ENCODE assay signal across 8 mouse cellular contexts in genomic region chr12:73123093-73124041, GRCm38 (mm10). TPM values are rescaled to one million over a fixed set of nuclear protein-coding genes. Genes with fewer than 3 reads are reported as not detected.
DNase-seq lines count a peak whose midpoint lies in the region; ATAC-seq and TF ChIP-seq lines count a peak whose summit lies in the region.

Gene Mnat1, plus strand, starts transcription at chr12:73123717.

- H3K9me3 ChIP-seq in heart, embryonic 15.5 days (replicated peaks), result no peaks in the 10 kb centered on the region
- no peaks in the 10 kb centered on the region for H3K9me3 ChIP-seq in liver, embryonic 14.5 days (ENCODE audit: control insufficient read depth, low read length)
- H3K9me3 ChIP-seq in neural tube, embryonic 11.5 days (ENCODE audit: control insufficient read depth, low read length), result no peaks in the 10 kb centered on the region
- no peaks in the 10 kb centered on the region for H3K9me3 ChIP-seq in stomach, postnatal 0 days (ENCODE audit: control insufficient read depth, low read length)

- H3K36me3 ChIP-seq in heart, embryonic 15.5 days, result no peaks in the 10 kb centered on the region
- H3K36me3 ChIP-seq in liver, embryonic 14.5 days (replicated peaks; ENCODE audit: control insufficient read depth, insufficient read depth, low read depth), result no peaks in the 10 kb centered on the region
- H3K36me3 ChIP-seq in neural tube, embryonic 11.5 days (ENCODE audit: control insufficient read depth, insufficient read depth, low read length), result no peaks in the 10 kb centered on the region
- no peaks in the 10 kb centered on the region for H3K36me3 ChIP-seq in stomach, postnatal 0 days (ENCODE audit: control insufficient read depth, insufficient read depth, low read length)

- WGBS in heart, embryonic 15.5 days, result under 1% methylated on average over 23 of the region's 23 CpGs
- WGBS in liver, embryonic 14.5 days (ENCODE audit: insufficient replicate concordance), result 1% methylated on average over 23 of the region's 23 CpGs
- WGBS in neural tube, embryonic 11.5 days, result 1% methylated on average over 23 of the region's 23 CpGs
- 1% methylated on average over 23 of the region's 23 CpGs for WGBS in stomach, postnatal 0 days

- no peak for TF ChIP-seq EP300 in liver, embryonic 14.5 days (IDR thresholded peaks at IDR 0.05; ENCODE audit: low read depth)
- no peak for TF ChIP-seq EP300 in stomach, postnatal 0 days (optimal IDR thresholded peaks at IDR 0.05)

- peaks cover 12% of the 10 kb centered on the region for H3K4me1 ChIP-seq in heart, embryonic 15.5 days (replicated peaks)
- H3K4me1 ChIP-seq in liver, embryonic 14.5 days (replicated peaks; ENCODE audit: control insufficient read depth in 2 of 2, insufficient read depth in 2 of 2, low read length in 1 of 2), result peaks cover 3 to 4% of the 10 kb centered on the region in 2 experiments
- peaks cover 4% of the 10 kb centered on the region; the same call in 1 of the 2 replicates for H3K4me1 ChIP-seq in neural tube, embryonic 11.5 days (ENCODE audit: control insufficient read depth, insufficient read depth, low read length)
- H3K4me1 ChIP-seq in stomach, postnatal 0 days (replicated peaks; ENCODE audit: control insufficient read depth, insufficient read depth), result no peaks in the 10 kb centered on the region

- peak; percentile 79 for ATAC-seq in CD4-positive, CD25-positive, alpha-beta regulatory T cell, adult 4 months
- peak; percentile 58; the same call in 1 of the 2 replicates for ATAC-seq in heart, embryonic 15.5 days (replicated peaks; ENCODE audit: insufficient number of reproducible peaks, insufficient read depth, low FRiP score, low read depth)
- ATAC-seq in liver, embryonic 14.5 days (ENCODE audit: insufficient read depth), result peak; percentile 82
- ATAC-seq in neural tube, embryonic 11.5 days (ENCODE audit: insufficient read depth, low FRiP score, low TSS enrichment), result peak; percentile 45; the same call in 1 of the 2 replicates
- ATAC-seq in stomach, postnatal 0 days (ENCODE audit: low FRiP score, low TSS enrichment), result peak; percentile 80; the same call in 1 of the 2 replicates

- peak within 1 kb of the TSS; percentile 75 for H3K27ac ChIP-seq in heart, embryonic 15.5 days
- no peak within 1 kb of the TSS; the same call in 1 of the 2 replicates for H3K27ac ChIP-seq in liver, embryonic 14.5 days
- no peak within 1 kb of the TSS for H3K27ac ChIP-seq in neural tube, embryonic 11.5 days (ENCODE audit: low read depth, low read length)
- peak within 1 kb of the TSS; percentile 53; the same call in 1 of the 2 replicates for H3K27ac ChIP-seq in stomach, postnatal 0 days (replicated peaks)

- no peak for TF ChIP-seq CTCF in liver, embryonic 14.5 days (IDR thresholded peaks at IDR 0.05; ENCODE audit: low read depth)
- TF ChIP-seq CTCF in stomach, postnatal 0 days (IDR thresholded peaks at IDR 0.05; ENCODE audit: low read depth), result no peak

- H3K9ac ChIP-seq in heart, embryonic 15.5 days, result peak within 1 kb of the TSS; percentile 83
- H3K9ac ChIP-seq in liver, embryonic 14.5 days (replicated peaks), result peak within 1 kb of the TSS; percentile 90
- H3K9ac ChIP-seq in neural tube, embryonic 11.5 days (ENCODE audit: low read length), result peak within 1 kb of the TSS; percentile 79
- H3K9ac ChIP-seq in stomach, postnatal 0 days (ENCODE audit: low read length), result peak within 1 kb of the TSS; percentile 78

- peak within 1 kb of the TSS; percentile 70 for H3K4me2 ChIP-seq in heart, embryonic 15.5 days
- H3K4me2 ChIP-seq in liver, embryonic 14.5 days (ENCODE audit: low read depth), result peak within 1 kb of the TSS; percentile 76
- H3K4me2 ChIP-seq in neural tube, embryonic 11.5 days (ENCODE audit: low read depth), result peak within 1 kb of the TSS; percentile 49
- peak within 1 kb of the TSS; percentile 59 for H3K4me2 ChIP-seq in stomach, postnatal 0 days (replicated peaks; ENCODE audit: low read depth)

- DNase-seq in c-Kit-negative CD71-positive TER-119-positive erythroid progenitor cells, embryonic 14.5 days (ENCODE audit: low read depth, low spot score), result peak; percentile 71
- DNase-seq in fibroblast of lung, adult 2 months (ENCODE audit: low read depth), result peak; percentile 68
- peak; percentile 80 to 83 for DNase-seq in kidney, postnatal 25 days
- peak; percentile 52 to 63 (median 59) for DNase-seq in liver, embryonic 14.5 days (ENCODE audit: low read depth in 3 of 3, low spot score in 3 of 3)
- DNase-seq in neural tube, embryonic 11.5 days (ENCODE audit: low spot score), result peak; percentile 89
- DNase-seq in stomach, postnatal 0 days (ENCODE audit: low spot score), result peak; percentile 85

- H3K27me3 ChIP-seq in heart, embryonic 15.5 days, result no peaks in the 10 kb centered on the region
- 0 out of 2 replicates have a peak, but pooled peaks cover 2% of the 10 kb centered on the region for H3K27me3 ChIP-seq in liver, embryonic 14.5 days (ENCODE audit: control insufficient read depth, insufficient read depth, low read length)
- H3K27me3 ChIP-seq in neural tube, embryonic 11.5 days (ENCODE audit: control insufficient read depth, insufficient read depth, low read length), result no peaks in the 10 kb centered on the region
- H3K27me3 ChIP-seq in stomach, postnatal 0 days (ENCODE audit: control insufficient read depth, insufficient read depth, low read length), result no peaks in the 10 kb centered on the region

- H3K4me3 ChIP-seq in heart, embryonic 15.5 days, result peak within 1 kb of the TSS; percentile 95
- H3K4me3 ChIP-seq in liver, embryonic 14.5 days (ENCODE audit: insufficient read depth in 1 of 2, low read depth in 2 of 2, low read length in 2 of 2), result peak within 1 kb of the TSS; percentile 87 to 91
- peak within 1 kb of the TSS; percentile 74 for H3K4me3 ChIP-seq in neural tube, embryonic 11.5 days (ENCODE audit: low read depth, low read length)
- peak within 1 kb of the TSS; percentile 68 for H3K4me3 ChIP-seq in stomach, postnatal 0 days (ENCODE audit: low read depth, low read length)

RNA-seq across cellular contexts. Expression of gene Mnat1, which starts in this region (rescaled TPM):
- polyA plus RNA-seq in CD4-positive, CD25-positive, alpha-beta regulatory T cell, adult 4 months (2017; shearing (Covaris generic)), result 10 to 100 TPM; 29.4 to 31.4 TPM
- 17.7 and 20.1 TPM in 2 replicates for polyA plus RNA-seq in heart, embryonic 15.5 days (2015; fragmentation: Nextera tagmentation; extraction: Ambion mirVana)
- 4.3 and 6.7 TPM in 2 replicates for polyA plus RNA-seq in liver, embryonic 14.5 days (2012; rRNA removed)
- polyA plus RNA-seq in liver, embryonic 14.5 days (2014; fragmentation: Nextera tagmentation; extraction: Ambion mirVana), result 11.8 and 12.4 TPM in 2 replicates
- polyA plus RNA-seq in neural tube, embryonic 11.5 days (2014; fragmentation: Nextera tagmentation; extraction: Ambion mirVana), result 43.1 and 43.7 TPM in 2 replicates
- polyA plus RNA-seq in stomach, postnatal 0 days (2015; fragmentation: Nextera tagmentation; extraction: Ambion mirVana), result 17.1 and 20.0 TPM in 2 replicates

Comparison
In these comparisons a context has a peak if more than half of its experiments do, and no peak if none do; other contexts are left out.
1. H3K27ac ChIP-seq: peak in heart, embryonic 15.5 days (single experiment) and stomach, postnatal 0 days (single experiment); none in liver, embryonic 14.5 days (single experiment) and neural tube, embryonic 11.5 days (single experiment).
2. Peak in every context shown above with its lines, with median percentiles within 50 percentile points of each other: ATAC-seq, DNase-seq, H3K4me2 ChIP-seq, H3K4me3 ChIP-seq and H3K9ac ChIP-seq.